Mouse (Mus musculus) gastrocnemius, adult 18-20 months (tissue): Measurements from ENCODE around the gene Zfp879. TPM values are rescaled to one million over a fixed set of nuclear protein-coding genes. Genes with fewer than 3 reads are reported as not detected.

Experiments
- DNase-seq: peaks from one replicate; pipeline ENCODE4 v3.0.0; 2021; ENCODE audit warnings: low spot score
- long read RNA-seq, 2 experiments: library from polyadenylated mRNA; stranded (forward); transcript quantifications; one replicate each; pipeline ENCODE4 v2.0.0; 2021
- total RNA-seq, 2 experiments: library from RNA; stranded (reverse); gene quantifications; 2 replicates each; pipeline ENCODE4 v1.2.3; 2021

The Zfp879 gene
- total RNA-seq, result 1 to 10 TPM; 2.0 to 2.4 TPM
- long read RNA-seq, experiment 1, partial matches to known transcripts, result 0 of 6 reads
- long read RNA-seq, experiment 1, other reads (novel, unspliced or antisense), result 3 of 6 reads
- long read RNA-seq, experiment 2, partial matches to known transcripts, result 0 of 1 reads
- long read RNA-seq, experiment 2, other reads (novel, unspliced or antisense), result 1 of 1 reads

- DNase-seq, result peak; percentile 91
These were observed at the start of gene Zfp879 for GRCm38 (mm10) chr11:50841023-50841735. Gene Zfp879 (minus strand): TSS chr11:50841552.

- DNase-seq, result peak; percentile 88
These were observed 46.2 kb upstream of the Zfp879 start, which contains the start of gene Zfp454 for GRCm38 (mm10) chr11:50887390-50888128. Gene Zfp454 (minus strand): TSS chr11:50887651.

- DNase-seq, result peak; percentile 4
These were observed 45.6 kb upstream of the Zfp879 start for GRCm38 (mm10) chr11:50886933-50887293.

- peak; percentile 3 for DNase-seq
These were observed 45.0 kb upstream of the Zfp879 start for GRCm38 (mm10) chr11:50886231-50886932.

DNA sequence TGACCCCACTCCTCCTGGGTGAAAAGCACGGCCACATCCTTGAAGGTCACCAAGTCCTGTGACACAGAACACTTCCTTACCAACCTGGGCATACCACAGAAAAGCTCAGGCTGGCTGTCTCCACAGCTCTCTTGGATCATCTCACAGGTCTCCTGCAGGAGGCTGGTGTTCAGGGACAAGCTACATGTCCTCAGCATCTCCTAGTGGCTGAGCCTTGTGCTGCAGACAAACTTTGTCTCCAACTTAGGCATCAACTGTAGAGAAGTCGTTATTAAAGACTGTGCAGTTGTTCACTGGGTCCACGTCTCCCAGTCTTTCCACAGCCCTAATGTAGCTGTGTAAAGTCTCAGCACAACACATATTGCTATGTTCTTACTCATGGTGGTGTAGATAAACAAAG lies 42.4 kb upstream of the Zfp879 start:
- no peak for DNase-seq

DNA sequence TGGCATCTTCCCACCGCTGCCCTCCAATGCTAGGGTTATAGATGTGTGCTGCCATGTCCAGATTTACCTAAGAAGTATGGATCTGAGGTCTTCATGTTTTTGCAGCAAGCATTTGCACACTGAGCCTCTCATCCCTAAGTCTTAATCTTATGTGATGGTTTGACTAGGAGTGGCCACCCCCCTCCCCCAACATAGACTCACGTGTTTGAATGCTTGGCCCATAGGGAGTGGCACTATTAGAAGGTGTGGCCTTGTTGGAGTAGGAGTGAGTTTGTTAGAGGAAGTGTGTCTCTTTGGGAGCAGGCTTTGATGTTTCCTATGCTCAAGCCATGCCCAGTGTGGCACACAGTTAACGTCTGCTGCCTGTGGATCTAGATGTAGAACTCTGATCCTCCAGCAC lies 37.3 kb upstream of the Zfp879 start:
- DNase-seq, result no peak

- no peak for DNase-seq
These were observed 9.7 kb upstream of the Zfp879 start for GRCm38 (mm10) chr11:50850989-50851601.

DNA sequence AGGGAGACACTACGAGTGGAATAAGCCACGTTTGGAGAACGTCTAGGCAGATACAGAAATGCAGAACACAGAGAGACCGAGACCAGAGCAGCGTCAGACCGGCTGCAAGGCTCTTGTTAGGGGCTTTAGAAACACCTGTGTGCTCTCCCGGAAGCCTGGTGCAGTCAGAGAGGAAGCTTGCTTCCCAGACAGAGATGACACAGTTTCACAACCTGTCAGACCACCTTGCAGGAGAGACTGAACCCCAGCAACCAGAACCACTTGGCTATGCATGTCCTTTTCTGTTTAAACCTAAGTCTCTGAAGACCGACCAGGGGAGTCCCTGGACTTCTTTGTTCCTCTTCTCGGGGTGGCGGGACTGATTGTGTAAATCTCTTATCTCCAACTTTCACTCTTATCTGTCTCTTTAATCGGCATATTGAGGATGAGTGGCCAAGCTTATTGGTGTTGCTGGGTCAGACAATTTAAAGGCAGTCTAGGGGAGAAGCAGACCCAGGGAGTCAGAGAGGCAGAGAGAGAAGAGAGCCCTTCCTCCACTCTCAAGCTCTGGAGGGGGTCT lies 8.9 kb upstream of the Zfp879 start, which contains the start of gene Grm6:
Gene Grm6 (plus strand): TSS at position 509 of the 559 bp plus-strand sequence.
- no peak for DNase-seq

DNA sequence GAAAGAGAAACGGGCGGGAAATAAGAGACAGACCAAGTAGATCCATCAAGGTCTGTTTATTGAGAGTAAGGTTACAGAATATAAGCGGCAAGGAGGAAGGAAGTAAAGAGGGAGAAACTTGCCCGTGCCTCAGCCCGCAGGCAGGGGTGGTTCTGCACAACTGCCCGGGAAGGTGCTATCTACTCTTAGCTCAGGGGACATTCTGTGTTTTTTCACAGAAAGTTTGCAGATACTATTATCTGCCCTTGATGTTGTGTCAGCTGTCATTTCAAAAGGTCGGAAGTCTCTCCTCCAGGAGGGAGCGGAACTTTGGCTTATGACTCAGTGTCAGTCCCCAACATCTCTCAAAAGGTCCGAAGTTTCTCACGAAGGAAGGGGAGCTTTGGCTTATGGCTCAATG lies 8.0 kb upstream of the Zfp879 start:
- DNase-seq, result no peak

DNA sequence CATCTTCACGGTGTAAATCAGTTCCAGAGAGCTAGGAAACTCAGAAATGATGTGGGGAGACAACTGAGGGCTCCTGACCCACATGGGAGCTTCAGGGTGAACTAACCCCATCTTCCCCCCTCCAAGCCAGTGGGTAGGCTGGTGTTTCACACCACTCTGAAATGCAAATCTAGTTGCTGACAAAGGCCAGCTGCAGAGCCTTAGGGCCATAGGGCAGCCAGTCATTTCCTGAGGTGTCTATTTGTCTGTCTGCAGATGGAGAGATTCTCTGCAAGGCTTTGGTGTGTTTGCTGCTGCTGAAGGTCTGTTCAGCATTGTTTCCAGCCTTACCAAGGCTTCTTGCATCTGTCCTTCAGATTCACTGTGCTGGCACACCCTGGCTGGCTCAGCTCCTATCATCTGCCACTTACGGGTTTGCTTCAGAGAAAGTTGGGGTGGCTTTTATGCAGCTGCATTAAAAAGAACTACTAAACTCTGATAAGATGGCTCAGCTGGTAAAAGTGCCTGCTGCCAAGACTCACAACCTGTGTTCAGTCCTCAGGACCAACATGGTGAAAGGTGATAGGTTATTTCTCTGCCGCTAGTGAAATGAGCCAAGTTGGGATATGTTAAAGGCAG lies 7.3 kb upstream of the Zfp879 start:
- no peak for DNase-seq

- no peak for DNase-seq
These were observed 5.7 kb upstream of the Zfp879 start for GRCm38 (mm10) chr11:50847047-50847446.

DNA sequence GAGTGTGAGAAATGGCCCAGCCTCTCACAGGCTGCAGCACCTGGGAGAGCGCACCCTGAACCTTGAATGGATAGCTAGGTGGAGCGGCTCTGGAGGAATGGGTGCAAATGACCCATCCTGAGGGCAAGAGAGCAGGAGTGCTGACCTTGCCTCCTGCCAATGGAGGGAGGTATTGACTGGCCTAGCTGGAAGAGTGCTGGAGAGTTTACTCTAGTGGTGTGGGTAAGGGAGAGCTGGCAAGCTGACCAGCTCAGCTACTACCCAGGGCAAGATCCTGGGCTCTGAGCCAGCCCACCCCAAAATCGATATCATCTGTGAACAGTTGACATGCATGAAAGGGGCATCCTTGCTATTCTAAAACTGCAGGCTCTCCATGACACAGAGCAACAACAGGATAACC lies 4.6 kb upstream of the Zfp879 start:
- DNase-seq, result no peak

DNA sequence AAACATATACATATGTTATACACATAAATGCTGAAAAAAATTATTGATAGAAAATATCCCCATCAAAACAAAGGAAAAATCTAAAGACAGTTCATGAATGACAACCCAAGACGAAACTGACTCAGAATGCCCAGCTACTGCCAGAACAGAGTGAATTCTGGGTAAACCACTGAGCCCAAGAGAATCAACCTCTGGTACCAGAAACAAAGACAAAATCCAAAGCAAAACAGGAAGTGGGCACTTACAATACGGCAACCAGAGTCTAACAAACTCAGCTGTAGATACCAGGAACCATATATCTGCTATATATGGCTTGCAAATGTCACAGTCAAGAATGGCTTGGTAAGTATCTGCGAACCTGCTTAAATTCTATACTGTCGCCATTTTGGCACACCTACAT lies 5.6 kb downstream of the Zfp879 start:
- no peak for DNase-seq

DNA sequence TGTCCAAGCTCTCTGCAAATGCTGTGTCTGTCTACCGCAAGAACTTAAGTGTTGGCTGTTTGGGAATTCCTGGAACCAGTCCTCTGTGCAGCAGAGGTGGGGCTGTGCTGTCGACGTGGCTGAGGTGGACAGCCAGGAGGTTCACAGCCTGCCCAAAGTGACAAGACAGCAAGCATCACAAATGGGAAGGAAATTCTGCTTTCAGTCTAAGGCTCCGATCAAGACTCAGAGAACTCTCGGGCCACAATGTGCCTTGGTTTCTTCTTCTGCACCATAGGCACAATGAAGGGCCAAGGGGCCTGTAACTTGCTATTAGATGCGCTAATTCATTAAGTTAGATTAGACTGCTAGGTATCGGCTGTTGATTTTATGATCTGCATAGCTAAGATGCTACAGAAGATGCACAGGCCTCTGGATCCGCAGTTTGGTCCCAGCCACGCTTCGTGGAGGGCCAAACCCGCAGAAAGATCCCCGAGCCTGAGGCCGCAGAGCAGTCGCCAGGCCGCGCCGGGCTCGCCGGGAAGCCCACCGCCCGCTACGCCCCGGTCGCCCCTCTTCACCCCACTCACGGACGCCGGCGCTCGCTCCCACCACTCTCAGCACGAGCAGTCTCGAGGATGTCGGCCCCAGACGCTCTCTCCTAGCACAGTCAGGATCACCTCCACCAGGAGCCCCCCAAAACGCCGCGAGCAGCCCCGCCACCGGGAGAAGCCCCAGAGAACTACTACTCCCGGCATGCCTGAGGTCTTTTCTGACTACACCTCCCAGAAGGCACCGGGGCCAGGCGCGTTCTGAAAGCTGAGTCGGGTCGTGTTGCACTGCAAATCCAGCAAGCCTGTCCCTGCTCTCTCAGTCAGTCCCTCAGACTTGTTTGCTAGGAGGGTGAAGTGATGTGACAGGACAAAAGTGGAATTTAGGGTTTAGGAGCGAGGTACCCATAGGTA lies 14.1 kb downstream of the Zfp879 start, which contains the start of gene Zfp354c:
Gene Zfp354c (minus strand): TSS at position 715 of the 944 bp plus-strand sequence.
- peak; percentile 90 for DNase-seq

DNA sequence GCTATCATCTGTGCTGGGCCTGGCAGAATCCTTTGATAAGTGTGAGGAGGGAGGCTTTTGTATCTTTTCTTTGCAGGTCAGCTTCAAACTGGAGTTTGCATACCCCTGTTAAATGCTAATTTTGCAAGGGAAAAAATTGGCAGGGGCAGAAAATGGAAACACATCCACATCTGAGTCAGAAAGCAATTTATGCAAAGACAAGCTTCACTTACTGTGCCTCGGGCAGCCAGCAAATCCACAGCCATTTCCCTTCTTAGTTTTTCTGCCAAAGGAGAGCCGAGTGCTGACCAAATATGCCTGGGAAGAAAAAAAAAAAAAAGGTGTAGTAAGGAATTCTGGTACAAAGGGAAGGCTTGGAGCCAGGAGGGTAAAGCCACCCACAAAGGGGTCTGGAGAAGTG lies 15.1 kb downstream of the Zfp879 start:
- DNase-seq, result no peak

GRCm38 (mm10) chr11:50814233-50814632 lies 27.1 kb downstream of the Zfp879 start:
- DNase-seq, result no peak

GRCm38 (mm10) chr11:50798836-50799235 lies 42.5 kb downstream of the Zfp879 start:
- no peak for DNase-seq

DNA sequence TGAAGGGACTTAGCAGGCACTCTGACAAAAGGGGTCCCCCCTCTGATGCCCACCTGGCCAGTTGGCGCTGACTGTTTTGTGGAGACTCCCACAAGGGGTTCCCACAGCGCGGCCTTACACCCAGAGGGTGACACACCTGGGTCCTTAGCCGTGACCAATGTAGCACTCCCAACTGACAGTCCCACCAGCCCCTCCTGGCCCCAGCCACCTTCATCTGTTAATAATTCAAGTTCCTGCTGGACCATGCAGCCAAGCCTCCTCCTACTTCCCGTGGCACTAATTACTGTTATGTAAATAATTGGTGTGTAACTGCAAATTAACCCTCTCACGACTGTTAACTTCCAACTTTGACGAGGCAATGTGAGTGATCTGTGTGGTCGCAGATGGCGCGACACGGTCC lies 43.7 kb downstream of the Zfp879 start:
- DNase-seq, result no peak
